Mouse (Mus musculus): ENCODE results near the gene Ank3.

GRCm38 (mm10) chr10:69962976-69963375 is 564.4 kb downstream of the Ank3 start:
- TF ChIP-seq POLR2A (IDR thresholded peaks at IDR 0.05; ENCODE audit: borderline replicate concordance, control insufficient read depth, low read depth, low read length): no peak
- TF ChIP-seq CTCF (IDR thresholded peaks at IDR 0.05; ENCODE audit: control insufficient read depth, insufficient read depth, low read length): no peak
